Mouse (Mus musculus): ENCODE data around the gene Lrmda.

DNA sequence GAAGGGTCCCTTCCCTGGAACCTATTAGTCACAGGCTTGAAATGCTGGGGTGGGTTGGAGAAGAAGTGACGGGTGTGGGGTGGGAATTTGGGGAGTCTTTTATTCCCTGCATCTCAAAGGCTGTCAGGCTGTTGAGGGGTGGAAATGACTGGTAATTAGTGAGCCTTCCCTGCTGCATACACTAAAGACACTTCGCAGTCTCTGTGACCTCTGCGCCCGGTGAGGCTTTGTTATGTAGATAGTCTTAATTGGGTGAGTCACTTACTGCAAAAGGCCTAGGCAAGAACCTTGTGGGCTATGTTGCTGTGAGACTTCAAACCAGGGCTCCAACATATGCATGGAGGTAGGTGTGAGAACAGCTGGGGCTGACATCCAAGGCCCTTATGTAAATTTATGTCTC is 14.6 kb upstream of the Lrmda start:
- TF ChIP-seq CTCF (IDR thresholded peaks at IDR 0.05 in 2 of 3, conservative IDR thresholded peaks at IDR 0.05 in 1 of 3; ENCODE audit: control insufficient read depth in 1 of 3, insufficient read depth in 1 of 3, low read depth in 2 of 3, low read length in 3 of 3, poor library complexity in 1 of 3, severe bottlenecking in 1 of 3), result no peak
- no peak for TF ChIP-seq POLR2AphosphoS5 (IDR thresholded peaks at IDR 0.05; ENCODE audit: borderline replicate concordance, low read depth, low read length)
- no peak for TF ChIP-seq HCFC1 (IDR thresholded peaks at IDR 0.05; ENCODE audit: low read depth, low read length)
- TF ChIP-seq CHD1 (IDR thresholded peaks at IDR 0.05; ENCODE audit: low read depth, low read length), result no peak
